Mouse (Mus musculus) cerebellum, postnatal 4 days (tissue): ENCODE measurements around the gene Gm10837.
"Not testable (repeated sequence)": the region's sequence is repeated elsewhere in the genome, so short reads cannot be mapped to it uniquely, and the experiment has no call there.

ENCODE experiments used
- DNase-seq, 2 experiments: peaks; one replicate each; pipeline ENCODE4 v3.0.0; 2022; ENCODE audit warnings: low spot score in 2 of 2, mixed read lengths in 1 of 2

Gene Gm10837

DNA sequence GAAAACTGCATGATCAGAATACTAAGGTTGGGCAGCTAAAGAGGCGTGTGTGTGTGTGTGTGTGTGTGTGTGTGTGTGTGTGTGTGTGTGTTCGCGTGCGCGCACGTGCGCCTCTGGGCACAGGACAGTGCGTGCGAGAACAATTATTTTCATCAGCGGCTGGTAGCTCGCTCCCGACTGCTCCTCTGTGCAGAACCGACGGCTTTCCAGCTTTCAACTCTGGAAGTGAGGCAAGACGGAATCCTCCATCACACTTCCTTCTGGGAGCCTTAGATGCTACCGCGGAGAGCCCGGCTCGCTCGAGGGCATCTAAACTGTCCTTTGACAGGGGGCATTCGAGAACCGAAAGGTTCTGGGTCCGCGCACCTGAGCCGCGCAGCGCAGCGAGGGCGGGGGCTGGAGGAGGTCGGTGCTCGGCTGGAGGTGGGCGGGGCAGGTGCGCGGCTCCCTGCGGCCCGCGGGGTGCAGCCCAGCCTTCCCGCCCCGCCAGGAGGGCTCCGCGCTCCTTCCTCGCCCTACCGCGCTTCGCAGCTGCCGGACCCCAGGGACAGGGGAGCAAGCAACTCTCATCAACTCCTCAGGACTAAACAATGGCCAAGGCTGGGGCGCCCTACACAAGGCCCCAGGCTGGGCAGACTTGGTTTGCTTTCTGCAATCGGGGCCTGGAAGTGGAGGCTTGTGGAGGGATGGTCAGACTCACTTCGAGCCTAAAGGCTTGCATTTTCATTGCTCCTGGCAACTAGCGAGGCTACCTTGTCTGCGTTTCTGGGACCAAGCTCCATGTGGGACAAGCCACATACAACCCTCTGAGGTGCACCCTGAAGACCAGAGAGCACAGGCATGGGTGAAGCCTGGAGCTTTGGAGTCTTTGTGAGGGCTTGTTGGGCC is at the start of gene Gm10837:
Gm10837 (plus strand) TSS at position 146 of the 888 bp plus-strand sequence.
- peak in 1 of 2 experiments; percentile 62 for DNase-seq

DNA sequence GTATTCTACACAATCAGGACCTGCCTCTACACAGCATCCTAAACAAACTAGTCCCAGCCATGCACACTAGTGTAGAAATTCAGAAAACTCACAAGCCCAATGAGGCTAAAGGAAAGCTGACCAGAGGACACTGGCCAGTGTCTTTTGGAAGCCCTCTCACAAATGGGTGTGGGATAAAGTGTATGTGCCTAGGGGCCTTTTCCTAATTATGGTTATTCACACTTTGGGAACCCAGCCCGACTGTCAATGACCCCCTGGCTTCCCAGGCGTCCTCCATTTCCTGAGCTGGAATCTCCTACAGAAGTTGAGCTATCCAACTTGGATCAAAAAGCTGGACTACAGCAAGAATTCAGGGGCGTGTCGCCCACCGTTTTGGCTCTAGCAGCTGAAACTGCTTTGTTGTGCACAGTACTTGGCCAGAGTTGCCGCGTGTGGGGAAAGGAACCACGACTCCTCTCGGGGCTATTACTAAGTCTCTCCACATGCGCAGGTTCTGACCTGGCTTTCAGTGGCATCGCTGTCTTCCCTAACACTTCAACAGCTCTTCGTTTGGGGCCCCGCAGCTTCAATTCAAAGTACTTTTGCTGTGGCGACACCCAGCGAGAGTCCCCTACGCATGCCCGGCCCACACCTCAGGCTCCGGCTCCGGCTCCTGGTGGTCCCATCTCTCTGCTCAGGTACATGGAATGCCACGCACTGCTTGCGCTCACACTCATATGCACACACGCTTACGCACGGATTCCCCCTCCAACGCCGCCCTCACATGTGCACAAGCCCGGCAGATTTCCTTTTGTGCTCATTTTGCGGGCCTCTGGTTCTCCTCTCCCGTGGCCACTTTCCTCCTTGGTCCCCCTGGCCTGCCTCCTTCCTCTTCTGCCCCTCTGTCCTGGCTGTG is 40.5 kb upstream of the Gm10837 start:
- DNase-seq = peak in 1 of 2 experiments; percentile 47

GRCm38 (mm10) chr14:122450496-122451382 is 39.6 kb upstream of the Gm10837 start, which contains the start of gene Gm5089:
TSS of gene Gm5089 (minus strand) at chr14:122451115.
- peak; percentile 61 to 86 for DNase-seq

DNA sequence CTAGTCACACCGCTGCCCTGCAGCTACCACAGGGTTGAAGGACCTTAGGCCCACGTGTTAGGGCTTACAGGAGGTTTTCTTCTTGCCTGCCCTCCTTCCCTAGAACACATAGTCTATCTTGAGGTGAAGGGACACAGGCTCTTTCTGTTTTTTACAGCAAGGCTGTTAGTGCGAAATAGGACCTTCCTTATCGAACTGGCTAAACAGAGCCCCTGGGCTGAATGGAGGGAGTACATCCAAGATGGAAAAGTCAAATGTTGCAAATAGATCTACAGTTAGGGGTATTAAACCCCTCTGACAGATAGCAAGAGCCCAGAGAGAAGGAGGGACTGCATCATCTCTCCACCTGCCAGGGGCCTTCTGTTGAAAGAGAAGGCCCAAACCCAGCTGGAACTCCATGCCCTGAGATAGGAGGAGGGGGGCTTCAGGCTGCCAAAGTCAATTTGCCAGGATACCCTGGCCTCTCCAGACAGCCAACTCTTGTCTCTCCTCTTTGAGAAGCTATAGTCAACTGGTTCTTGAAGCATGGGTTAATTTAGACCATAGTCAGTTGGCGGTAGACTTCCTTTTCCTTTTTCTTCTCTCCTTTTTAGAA is 38.7 kb upstream of the Gm10837 start:
- DNase-seq = peak in 1 of 2 experiments; percentile 37

GRCm38 (mm10) chr14:122452701-122453387 is 37.5 kb upstream of the Gm10837 start:
- DNase-seq = no peak

DNA sequence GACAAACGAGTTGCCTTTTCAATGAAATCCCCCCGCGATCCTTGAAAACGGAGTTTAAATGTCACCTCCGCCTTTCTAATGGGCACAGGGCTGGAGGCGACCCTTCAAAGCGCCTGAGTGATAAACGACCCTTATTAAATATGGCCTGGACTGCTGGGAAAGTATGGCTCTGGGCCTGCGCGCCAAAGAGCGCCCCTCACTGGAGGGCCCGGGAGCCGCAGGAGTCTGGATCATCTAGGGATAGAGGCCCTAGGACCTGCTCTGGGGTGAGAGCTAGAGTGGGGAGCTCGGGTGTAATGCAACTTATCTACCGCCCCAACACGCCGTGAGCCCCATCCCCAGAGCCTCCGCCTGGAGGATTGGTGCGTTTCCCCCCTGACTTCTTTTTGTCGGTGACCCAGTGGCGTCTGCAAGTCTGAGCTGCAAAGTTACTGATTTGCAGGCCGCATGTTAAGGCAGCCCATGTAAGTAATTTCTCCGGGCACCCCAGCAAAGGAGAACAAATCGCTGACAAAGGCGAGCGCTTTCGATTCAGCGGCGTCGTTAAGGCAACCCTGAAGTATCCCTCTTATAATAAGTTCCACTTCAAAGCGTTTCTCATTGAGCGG is 36.9 kb upstream of the Gm10837 start:
- DNase-seq = peak; percentile 50 to 84

GRCm38 (mm10) chr14:122453996-122454738 is 36.2 kb upstream of the Gm10837 start:
- no peak for DNase-seq

GRCm38 (mm10) chr14:122454901-122455561 is 35.4 kb upstream of the Gm10837 start:
- DNase-seq = no peak

GRCm38 (mm10) chr14:122455562-122455958 is 34.8 kb upstream of the Gm10837 start:
- DNase-seq = no peak

GRCm38 (mm10) chr14:122459332-122459731 is 31.1 kb upstream of the Gm10837 start:
- not testable (repeated sequence) for DNase-seq

DNA sequence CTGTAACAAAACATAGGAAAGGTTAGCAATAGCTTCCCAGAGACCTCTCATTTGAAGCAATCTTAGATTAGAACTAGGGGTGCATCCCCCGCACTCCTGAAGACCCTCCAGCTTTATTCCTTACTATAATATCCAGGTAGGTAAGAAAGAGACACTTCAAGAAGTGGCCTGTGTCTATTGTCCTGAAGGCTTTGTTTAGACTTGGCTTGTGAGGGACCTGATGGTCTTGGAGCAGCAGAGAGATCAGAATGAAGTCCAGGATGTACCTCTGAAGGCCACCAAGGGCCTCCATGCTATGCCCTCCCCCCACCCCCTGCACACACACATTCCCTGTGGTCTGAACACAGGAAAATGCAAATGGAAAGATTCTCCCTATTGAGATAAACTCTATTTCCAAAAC is 30.6 kb upstream of the Gm10837 start:
- DNase-seq = no peak

DNA sequence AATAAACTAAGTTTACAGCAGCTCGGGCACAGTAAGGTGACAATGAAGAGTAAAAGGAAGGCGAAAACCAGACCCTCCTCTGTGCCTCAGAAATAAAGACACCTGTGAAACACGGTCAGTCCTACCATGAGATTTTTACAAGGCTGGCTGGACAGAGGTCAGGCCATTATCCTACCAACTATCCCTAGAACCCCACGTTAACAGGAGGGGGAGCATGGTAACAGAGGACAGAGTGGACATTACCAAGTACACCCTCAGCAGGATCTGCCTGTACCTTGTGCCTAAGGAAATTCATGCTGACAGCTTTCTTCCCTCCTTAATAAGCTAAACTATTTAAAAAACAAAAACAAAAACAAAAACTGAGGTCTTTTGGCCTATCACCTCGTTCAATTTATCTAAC is 30.2 kb upstream of the Gm10837 start:
- DNase-seq = no peak

- no peak for DNase-seq
Measured at GRCm38 (mm10) chr14:122461500-122461899, 28.9 kb upstream of the Gm10837 start.

- no peak for DNase-seq
Measured at GRCm38 (mm10) chr14:122461966-122462365, 28.4 kb upstream of the Gm10837 start.

- DNase-seq = no peak
Measured at GRCm38 (mm10) chr14:122462689-122463079, 27.7 kb upstream of the Gm10837 start.

DNA sequence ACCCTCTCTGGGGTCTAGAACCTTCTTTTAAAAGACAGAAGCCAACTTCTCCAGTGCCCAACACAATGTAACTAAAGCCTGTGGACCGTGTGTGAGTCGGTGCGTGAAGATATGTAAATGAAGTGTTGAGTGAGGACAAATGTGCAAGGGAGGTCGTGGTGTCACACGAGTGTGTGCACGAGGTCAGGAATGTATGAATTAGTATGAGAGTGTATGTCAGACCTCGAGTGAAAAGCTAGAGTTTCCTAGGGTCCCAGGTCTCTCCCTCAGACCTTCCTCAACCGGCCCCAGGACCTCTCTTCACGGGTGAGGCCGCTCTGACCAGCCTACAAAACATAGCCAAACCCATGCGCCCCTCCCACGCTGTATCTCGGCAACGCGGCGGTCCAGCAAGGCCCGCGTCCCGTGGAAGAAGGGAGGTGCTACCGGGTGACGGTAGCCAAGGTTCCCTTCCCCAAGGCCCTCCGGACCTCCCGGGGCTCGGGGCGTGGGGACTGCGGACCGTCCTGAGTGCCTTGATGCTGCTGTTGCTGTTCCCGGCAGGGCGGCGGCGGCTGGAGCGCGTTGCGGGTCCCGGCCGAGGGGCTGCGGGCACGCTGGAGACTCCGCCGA is 27.2 kb upstream of the Gm10837 start:
- DNase-seq = no peak

DNA sequence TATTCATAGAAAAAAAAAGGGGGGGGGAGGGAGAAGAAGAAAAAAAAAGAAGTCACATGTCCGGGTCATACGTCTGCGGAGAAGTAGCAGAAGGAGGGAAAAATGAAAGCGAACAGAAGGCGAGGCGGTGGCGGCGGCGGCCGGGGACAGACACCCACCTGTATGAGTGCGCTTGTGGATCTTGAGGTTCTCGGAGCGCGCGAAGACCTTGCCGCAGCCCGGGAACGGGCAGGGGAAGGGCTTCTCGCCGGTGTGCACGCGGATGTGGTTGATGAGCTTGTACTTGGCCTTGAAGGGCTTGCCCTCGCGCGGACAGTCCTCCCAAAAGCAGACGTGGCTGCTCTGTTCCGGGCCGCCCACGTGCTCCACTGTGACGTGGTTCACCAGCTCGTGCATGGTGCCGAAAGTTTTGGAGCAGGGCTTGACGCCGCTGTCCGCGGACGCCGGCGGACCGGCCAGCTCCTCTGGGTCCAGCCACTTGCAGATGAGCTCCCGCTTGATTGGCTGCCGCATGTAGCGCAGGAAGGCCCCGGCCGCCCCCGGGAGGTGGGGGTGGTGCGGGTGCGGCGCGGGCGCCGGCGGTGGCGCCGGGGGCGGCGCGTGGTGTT is 26.5 kb upstream of the Gm10837 start:
- peak in 1 of 2 experiments; percentile 29 for DNase-seq

GRCm38 (mm10) chr14:122464351-122464762 is 26.0 kb upstream of the Gm10837 start:
- DNase-seq = no peak
